Mouse (Mus musculus) urinary bladder, postnatal 10 days (tissue): ENCODE results near the gene 1700125H20Rik.
A peak's percentile ranks its signal among the peaks of the same experiment; 100 is the strongest.
"Not testable (repeated sequence)": the region's sequence is repeated elsewhere in the genome, so short reads cannot be mapped to it uniquely, and the experiment has no call there.

Experiments
- DNase-seq: peaks from one replicate; pipeline ENCODE4 v3.0.0; 2022; ENCODE audit warnings: low spot score

The 1700125H20Rik gene

GRCm38 (mm10) chr11:85170058-85170740 is at the start of gene 1700125H20Rik:
1700125H20Rik (plus strand) TSS chr11:85170404.
- peak; percentile 58 for DNase-seq

- no peak for DNase-seq
These were observed 48.1 kb upstream of the 1700125H20Rik start for GRCm38 (mm10) chr11:85122073-85122472.

GRCm38 (mm10) chr11:85123267-85123992 is 46.8 kb upstream of the 1700125H20Rik start:
- no peak for DNase-seq

- no peak for DNase-seq
These were observed 43.7 kb upstream of the 1700125H20Rik start for GRCm38 (mm10) chr11:85126257-85127102.

GRCm38 (mm10) chr11:85128883-85129282 is 41.3 kb upstream of the 1700125H20Rik start:
- no peak for DNase-seq

- DNase-seq, result no peak
These were observed 38.7 kb upstream of the 1700125H20Rik start for GRCm38 (mm10) chr11:85131542-85131941.

- DNase-seq, result no peak
These were observed 31.3 kb upstream of the 1700125H20Rik start for GRCm38 (mm10) chr11:85138776-85139474.

- peak; percentile 85 for DNase-seq
These were observed 30.3 kb upstream of the 1700125H20Rik start, which contains the start of gene Usp32 for GRCm38 (mm10) chr11:85139581-85140540. Usp32 (minus strand) TSS chr11:85140161.

GRCm38 (mm10) chr11:85152256-85152930 is 17.8 kb upstream of the 1700125H20Rik start:
- DNase-seq, result no peak

- DNase-seq, result no peak
These were observed 12.9 kb upstream of the 1700125H20Rik start for GRCm38 (mm10) chr11:85157301-85157700.

- not testable (repeated sequence) for DNase-seq
These were observed 7.2 kb upstream of the 1700125H20Rik start for GRCm38 (mm10) chr11:85163014-85163413.

GRCm38 (mm10) chr11:85164371-85164770 is 5.8 kb upstream of the 1700125H20Rik start:
- DNase-seq, result no peak

GRCm38 (mm10) chr11:85167503-85167902 is 2.7 kb upstream of the 1700125H20Rik start:
- DNase-seq, result no peak

- DNase-seq, result no peak
These were observed 629 bp downstream of the 1700125H20Rik start for GRCm38 (mm10) chr11:85170833-85171232.

- no peak for DNase-seq
These were observed 5.7 kb downstream of the 1700125H20Rik start for GRCm38 (mm10) chr11:85175941-85176340.

GRCm38 (mm10) chr11:85177761-85178160 is 7.6 kb downstream of the 1700125H20Rik start:
- DNase-seq, result no peak

GRCm38 (mm10) chr11:85178413-85178812 is 8.2 kb downstream of the 1700125H20Rik start:
- no peak for DNase-seq

GRCm38 (mm10) chr11:85182617-85183283 is 12.5 kb downstream of the 1700125H20Rik start:
- DNase-seq, result no peak

- DNase-seq, result no peak
These were observed 13.1 kb downstream of the 1700125H20Rik start for GRCm38 (mm10) chr11:85183284-85183779.
